Mouse (Mus musculus) midbrain, embryonic 12.5 days (tissue): ENCODE data around the gene Atp2b4. TPM values are rescaled to one million over a fixed set of nuclear protein-coding genes. Genes with fewer than 3 reads are reported as not detected.
A peak's percentile ranks its signal among the peaks of the same experiment; 100 is the strongest.

Experiments used
- ATAC-seq: fragments of 200-750 bp; cut with Nextera tagmentation; 2 replicates; pipeline ENCODE4 v1.8.0; 2017; ENCODE audit warnings: low read depth, moderate TSS enrichment, moderate library complexity; ENCODE audit not compliant: low FRiP score
- H3K27ac ChIP-seq: fragments of 300-500 bp; sonication (generic); replicated peaks from 2 replicates; pipeline ENCODE4 v1.5.1; 2016; ENCODE audit warnings: mild to moderate bottlenecking
- H3K27me3 ChIP-seq: fragments of 300-500 bp; sonication (generic); 2 replicates; pipeline ENCODE4 v1.6.1; 2016; ENCODE audit warnings: mild to moderate bottlenecking
- H3K36me3 ChIP-seq: fragments of 300-500 bp; sonication (generic); 2 replicates; pipeline ENCODE4 v1.6.1; 2016
- H3K4me1 ChIP-seq: fragments of 300-500 bp; sonication (generic); 2 replicates; pipeline ENCODE4 v1.6.1; 2016
- H3K4me2 ChIP-seq: fragments of 300-500 bp; sonication (generic); replicated peaks from 2 replicates; pipeline ENCODE4 v1.6.1; 2016; ENCODE audit warnings: mild to moderate bottlenecking, moderate library complexity
- H3K4me3 ChIP-seq: fragments of 300-500 bp; sonication (generic); 2 replicates; pipeline ENCODE4 v1.5.1; 2016; ENCODE audit warnings: mild to moderate bottlenecking
- H3K9ac ChIP-seq: fragments of 300-500 bp; sonication (generic); replicated peaks from 2 replicates; pipeline ENCODE4 v1.6.1; 2016; ENCODE audit warnings: mild to moderate bottlenecking, moderate library complexity
- H3K9me3 ChIP-seq: fragments of 300-500 bp; sonication (generic); 2 replicates; pipeline ENCODE4 v1.6.1; 2016; ENCODE audit warnings: mild to moderate bottlenecking
- WGBS: fragments of 180-500 bp; shearing (Covaris S2); methylation state at CpG from one replicate; pipeline ENCODE4 v1.1.7; 2016; 5-methylcytosine and 5-hydroxymethylcytosine counted together
- polyA plus RNA-seq: library from polyadenylated mRNA; unstranded; fragments of >200 nt; fragmentation: Nextera tagmentation; extraction: Ambion mirVana; gene quantifications from 2 replicates; pipeline ENCODE4 v1.2.1, GENCODE M21; 2016

Atp2b4 gene
- 8.3 and 10.7 TPM in 2 replicates for polyA plus RNA-seq

DNA sequence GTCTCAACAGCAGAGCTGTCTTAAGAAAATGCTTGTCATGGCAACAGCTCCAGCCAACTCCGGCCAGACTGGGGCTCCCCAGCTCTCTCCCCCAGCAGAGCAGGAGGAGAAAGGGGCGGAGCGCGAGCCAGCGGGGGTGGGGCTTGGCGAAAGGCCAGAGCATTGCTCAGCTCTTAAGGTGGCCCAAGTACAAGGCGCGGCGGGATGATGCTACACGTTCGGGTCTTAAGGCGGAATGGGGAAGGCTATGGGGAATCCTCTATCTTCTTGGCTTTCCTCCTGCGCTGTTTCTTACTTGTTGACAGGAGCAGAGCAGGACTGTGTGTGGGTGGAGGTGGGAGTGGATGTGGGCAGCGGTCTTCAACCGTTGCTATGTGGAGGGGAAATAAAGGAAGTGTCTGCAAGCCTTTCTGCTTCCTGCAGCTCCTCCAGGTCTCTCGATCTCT is at the start of gene Atp2b4:
TSS of gene Atp2b4 (minus strand) at position 94 of the 446 bp plus-strand sequence.
- no peaks in the 10 kb centered on the region for H3K36me3 ChIP-seq
- H3K4me2 ChIP-seq: peak within 1 kb of the TSS; percentile 96
- ATAC-seq: peak; percentile 92
- no peaks in the 10 kb centered on the region for H3K9me3 ChIP-seq
- under 1% methylated on average over 16 of the region's 16 CpGs for WGBS
- peaks cover 39% of the 10 kb centered on the region for H3K27me3 ChIP-seq
- H3K27ac ChIP-seq: no peak within 1 kb of the TSS
- peaks cover 35% of the 10 kb centered on the region for H3K4me1 ChIP-seq
- peak within 1 kb of the TSS; percentile 56 for H3K4me3 ChIP-seq
- peak within 1 kb of the TSS; percentile 46 for H3K9ac ChIP-seq

DNA sequence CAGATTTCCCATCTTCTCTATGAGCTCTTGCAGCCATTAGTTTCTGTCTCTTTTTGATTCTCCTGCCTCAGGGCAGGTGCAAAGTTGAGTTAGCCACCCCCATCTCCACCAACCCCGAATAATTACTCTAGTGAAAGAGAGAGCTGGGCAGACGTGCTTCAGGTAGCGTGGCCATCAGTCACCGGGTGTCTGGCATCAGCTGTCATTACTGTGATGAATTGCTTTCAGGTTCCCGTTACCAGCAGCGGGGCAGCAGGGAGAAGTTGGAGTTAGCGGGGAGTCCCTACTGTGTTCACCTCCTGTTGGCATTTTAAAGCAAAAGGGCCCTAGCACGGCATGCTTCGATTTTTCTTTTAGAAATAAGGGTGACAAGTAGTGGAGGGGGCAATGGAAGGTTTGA is 43.9 kb upstream of the Atp2b4 start:
- Histone ChIP-seq H3K27ac (no peak overlapping the region), H3K27me3 (0 out of 2 replicates have a peak, but pooled peaks cover 3% of the 10 kb centered on the region), H3K9ac (no peak overlapping the region), H3K4me1 (peaks cover 21% of the 10 kb centered on the region), H3K36me3 (no peaks in the 10 kb centered on the region), H3K9me3 (no peaks in the 10 kb centered on the region), H3K4me2 (no peak overlapping the region), H3K4me3 (no peak overlapping the region)
- ATAC-seq: no peak
- 41% methylated on average over 9 of the region's 9 CpGs for WGBS

DNA sequence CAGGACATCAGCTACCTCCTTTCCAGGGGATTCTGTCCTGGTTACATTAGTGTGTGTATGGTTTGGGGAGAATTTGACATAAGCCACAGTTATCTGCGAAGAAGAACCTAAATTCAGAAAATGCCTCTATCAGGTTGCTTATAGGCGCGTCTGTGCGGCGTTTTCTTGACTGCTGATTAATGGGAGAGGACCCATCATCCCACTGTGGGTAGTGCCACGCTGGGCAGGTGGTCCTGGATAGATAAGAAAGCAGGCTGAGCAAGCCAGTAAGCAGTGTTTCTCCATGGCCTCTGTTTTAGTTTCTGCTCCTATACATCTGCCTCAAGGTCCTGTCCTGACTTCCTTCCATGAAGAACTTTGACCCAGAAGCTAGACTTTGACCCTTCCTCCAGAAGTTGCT is 43.1 kb upstream of the Atp2b4 start:
- H3K27ac ChIP-seq: no peak overlapping the region
- no peak overlapping the region for H3K4me2 ChIP-seq
- H3K9me3 ChIP-seq: no peaks in the 10 kb centered on the region
- no peak for ATAC-seq
- H3K27me3 ChIP-seq: 0 out of 2 replicates have a peak, but pooled peaks cover 3% of the 10 kb centered on the region
- H3K36me3 ChIP-seq: no peaks in the 10 kb centered on the region
- 93% methylated on average over 6 of the region's 6 CpGs for WGBS
- peaks cover 21% of the 10 kb centered on the region for H3K4me1 ChIP-seq
- H3K9ac ChIP-seq: no peak overlapping the region
- H3K4me3 ChIP-seq: no peak overlapping the region

DNA sequence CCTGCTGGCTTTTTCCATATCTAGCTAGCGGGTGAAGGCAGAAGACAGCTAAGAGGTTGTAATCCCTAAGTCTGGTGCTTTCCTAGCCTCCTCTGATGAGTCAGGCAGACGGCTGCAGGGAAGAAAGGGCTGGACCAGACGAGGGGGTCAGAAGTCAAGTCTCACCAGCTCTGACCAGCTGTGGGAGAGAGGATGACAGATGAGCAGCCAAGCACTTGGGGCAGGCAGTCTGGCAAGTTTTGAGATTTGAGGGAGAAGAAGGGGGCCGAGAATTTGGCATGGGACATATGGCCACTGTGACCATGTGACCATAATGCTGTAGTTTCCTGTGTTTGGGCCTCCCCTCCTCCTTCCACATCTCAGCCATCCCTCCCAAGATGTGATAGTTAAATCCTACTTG is 42.5 kb upstream of the Atp2b4 start:
- Histone ChIP-seq H3K9me3 (no peaks in the 10 kb centered on the region), H3K4me1 (peaks cover 21% of the 10 kb centered on the region), H3K4me3 (no peak overlapping the region), H3K36me3 (no peaks in the 10 kb centered on the region), H3K4me2 (no peak overlapping the region), H3K9ac (no peak overlapping the region), H3K27ac (no peak overlapping the region), H3K27me3 (0 out of 2 replicates have a peak, but pooled peaks cover 3% of the 10 kb centered on the region)
- WGBS: 28% methylated on average over 4 of the region's 4 CpGs
- ATAC-seq: no peak

DNA sequence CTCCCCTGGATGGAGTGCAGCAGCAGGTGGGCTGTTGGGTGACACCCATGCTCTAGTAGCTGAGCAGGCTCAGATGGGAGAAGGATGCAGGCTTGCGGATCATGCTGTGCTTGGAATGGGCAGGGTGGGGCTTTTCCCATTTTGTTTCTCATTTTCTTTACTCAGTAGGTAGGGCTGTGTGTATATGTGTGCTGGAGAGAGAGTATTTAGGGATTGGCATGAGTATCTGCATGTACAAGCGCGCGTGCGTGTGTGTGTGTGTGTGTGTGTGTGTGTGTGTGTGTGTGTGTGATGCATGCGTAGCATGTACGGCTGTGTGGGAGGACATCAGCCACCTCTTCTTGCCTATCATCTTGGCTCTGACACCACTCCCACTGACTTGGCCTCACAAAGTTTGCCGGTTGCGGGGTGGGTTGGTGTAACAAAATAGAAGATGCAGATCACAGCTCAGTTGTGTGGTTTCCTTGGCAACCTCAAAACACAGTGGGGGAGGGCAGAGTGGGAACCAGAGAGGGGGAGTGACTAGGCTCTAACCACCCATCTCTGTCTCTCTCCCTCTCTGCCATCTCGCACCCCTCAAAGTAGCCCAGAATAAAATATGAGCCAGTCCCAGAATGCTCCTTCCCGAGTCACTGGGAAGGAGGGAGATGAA is 41.4 kb upstream of the Atp2b4 start:
- 68% methylated on average over 11 of the region's 11 CpGs for WGBS
- Histone ChIP-seq H3K4me2 (no peak overlapping the region), H3K4me1 (peaks cover 21% of the 10 kb centered on the region), H3K4me3 (no peak overlapping the region), H3K9ac (no peak overlapping the region), H3K36me3 (no peaks in the 10 kb centered on the region), H3K27me3 (0 out of 2 replicates have a peak, but pooled peaks cover 3% of the 10 kb centered on the region), H3K9me3 (no peaks in the 10 kb centered on the region), H3K27ac (no peak overlapping the region)
- ATAC-seq: 0 out of 2 replicates have a peak, but pooled peaks have one; percentile 23

DNA sequence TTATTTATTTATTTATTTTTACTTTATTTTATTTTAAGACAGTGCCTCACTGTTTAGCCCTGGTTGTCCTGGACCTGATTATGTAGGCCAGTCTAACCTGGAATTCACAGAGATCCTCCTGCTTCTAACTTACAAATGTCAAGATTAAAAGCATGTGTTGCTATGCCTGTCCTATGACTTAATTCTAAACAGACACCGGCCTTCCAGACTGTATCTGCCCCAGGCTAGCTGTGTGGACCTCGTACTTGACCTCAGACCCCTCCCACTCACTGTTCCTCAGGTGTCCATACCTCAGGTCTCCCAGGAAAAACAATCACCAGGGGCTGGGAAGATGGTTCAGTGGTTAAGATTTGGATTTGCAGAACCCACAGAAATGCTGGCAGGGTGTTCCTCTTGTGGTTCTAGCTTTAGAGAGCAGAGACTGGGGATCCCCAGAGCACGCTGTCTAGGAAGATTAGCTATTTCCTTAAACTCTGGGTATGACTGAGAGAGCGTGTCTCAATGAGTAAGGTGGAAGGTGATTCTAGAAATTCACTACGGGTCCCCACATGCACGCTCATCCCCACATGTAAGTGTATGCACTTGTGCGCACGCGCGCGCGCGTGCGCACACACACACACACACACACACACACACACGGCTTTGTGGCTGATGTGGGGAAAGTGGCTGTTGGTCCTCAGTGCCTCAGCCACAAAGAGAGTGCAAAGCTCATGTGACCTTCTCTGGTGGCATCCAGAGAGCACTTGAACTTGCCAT is 40.5 kb upstream of the Atp2b4 start:
- Histone ChIP-seq H3K4me2 (no peak overlapping the region), H3K36me3 (no peaks in the 10 kb centered on the region), H3K4me1 (peaks cover 21% of the 10 kb centered on the region), H3K9ac (no peak overlapping the region), H3K4me3 (no peak overlapping the region), H3K27me3 (0 out of 2 replicates have a peak, but pooled peaks cover 3% of the 10 kb centered on the region), H3K27ac (no peak overlapping the region), H3K9me3 (no peaks in the 10 kb centered on the region)
- WGBS: 89% methylated on average over 15 of the region's 15 CpGs
- no peak for ATAC-seq

DNA sequence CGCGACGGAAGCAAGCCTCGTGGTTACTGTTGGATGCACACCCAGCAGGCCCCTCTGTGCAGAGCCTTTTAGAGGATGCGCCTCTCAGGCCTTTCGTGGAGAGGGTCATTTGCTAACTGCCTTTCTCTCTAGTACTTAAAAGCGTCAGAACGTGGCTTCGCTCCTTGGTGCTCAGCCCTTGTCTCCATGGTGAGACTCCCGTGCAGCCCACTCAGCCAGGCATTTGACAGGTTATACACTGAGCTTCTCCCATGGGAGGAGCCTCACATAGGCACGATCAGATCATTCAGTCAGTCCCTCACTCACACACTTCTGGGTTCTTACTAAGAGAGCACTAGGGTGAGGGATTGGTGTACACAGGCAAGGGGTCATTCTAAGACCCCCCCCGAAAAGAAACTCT is 39.7 kb upstream of the Atp2b4 start:
- WGBS: 50% methylated on average over 12 of the region's 12 CpGs
- Histone ChIP-seq H3K4me2 (no peak overlapping the region), H3K4me3 (no peak overlapping the region), H3K27ac (no peak overlapping the region), H3K9me3 (no peaks in the 10 kb centered on the region), H3K36me3 (no peaks in the 10 kb centered on the region), H3K27me3 (0 out of 2 replicates have a peak, but pooled peaks cover 3% of the 10 kb centered on the region), H3K9ac (no peak overlapping the region), H3K4me1 (peaks cover 21% of the 10 kb centered on the region)
- no peak for ATAC-seq

DNA sequence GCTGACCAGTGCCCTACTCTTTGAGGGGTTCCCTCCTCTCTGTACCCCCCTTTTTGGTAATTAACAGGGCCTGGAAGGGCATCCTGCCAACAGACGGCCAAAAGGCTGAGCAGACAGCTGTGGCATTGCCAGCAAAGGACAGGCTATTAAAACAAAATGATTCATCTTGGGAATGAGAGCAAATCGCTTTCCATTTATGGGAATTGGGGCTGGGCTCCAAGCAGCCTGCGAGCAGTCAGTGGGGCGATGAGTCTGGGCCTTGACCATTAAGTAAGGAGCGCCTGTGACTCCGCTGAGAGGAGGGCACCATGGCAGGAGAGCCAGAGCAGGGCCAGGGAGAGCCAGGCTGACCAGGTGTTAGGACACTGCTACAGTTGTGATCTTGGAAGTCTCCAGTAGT is 33.5 kb upstream of the Atp2b4 start:
- 92% methylated on average over 6 of the region's 6 CpGs for WGBS
- Histone ChIP-seq H3K9ac (no peak overlapping the region), H3K4me3 (no peak overlapping the region), H3K9me3 (no peaks in the 10 kb centered on the region), H3K27ac (no peak overlapping the region), H3K4me1 (no peaks in the 10 kb centered on the region), H3K4me2 (no peak overlapping the region), H3K36me3 (no peaks in the 10 kb centered on the region), H3K27me3 (0 out of 2 replicates have a peak, but pooled peaks cover 3% of the 10 kb centered on the region)
- ATAC-seq: no peak

DNA sequence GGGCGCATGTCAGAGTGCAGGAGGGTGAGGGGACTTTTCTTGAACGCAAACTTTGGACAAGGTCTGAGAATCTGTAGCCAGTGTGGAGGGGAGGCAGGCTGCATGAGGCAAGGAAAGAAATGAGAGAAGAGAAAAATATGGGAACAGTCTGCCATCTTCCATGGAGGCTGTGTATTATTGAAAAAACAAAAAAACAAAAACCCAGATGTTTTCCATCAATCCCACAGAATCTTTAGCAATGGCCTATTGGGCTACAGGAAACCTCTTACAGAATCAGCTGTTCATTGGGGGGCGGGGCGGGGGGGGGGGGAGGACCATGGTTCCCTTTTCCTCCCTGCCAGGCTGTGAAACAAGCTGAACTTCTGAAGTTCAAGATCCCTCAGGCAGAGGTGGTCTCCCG is 31.9 kb upstream of the Atp2b4 start:
- H3K27ac ChIP-seq: no peak overlapping the region
- H3K36me3 ChIP-seq: no peaks in the 10 kb centered on the region
- no peak overlapping the region for H3K4me2 ChIP-seq
- no peak for ATAC-seq
- 47% methylated on average over 5 of the region's 5 CpGs for WGBS
- no peaks in the 10 kb centered on the region for H3K9me3 ChIP-seq
- peaks cover 3% of the 10 kb centered on the region; the same call in 1 of the 2 replicates for H3K4me1 ChIP-seq
- 0 out of 2 replicates have a peak, but pooled peaks cover 3% of the 10 kb centered on the region for H3K27me3 ChIP-seq
- H3K9ac ChIP-seq: no peak overlapping the region
- H3K4me3 ChIP-seq: no peak overlapping the region

DNA sequence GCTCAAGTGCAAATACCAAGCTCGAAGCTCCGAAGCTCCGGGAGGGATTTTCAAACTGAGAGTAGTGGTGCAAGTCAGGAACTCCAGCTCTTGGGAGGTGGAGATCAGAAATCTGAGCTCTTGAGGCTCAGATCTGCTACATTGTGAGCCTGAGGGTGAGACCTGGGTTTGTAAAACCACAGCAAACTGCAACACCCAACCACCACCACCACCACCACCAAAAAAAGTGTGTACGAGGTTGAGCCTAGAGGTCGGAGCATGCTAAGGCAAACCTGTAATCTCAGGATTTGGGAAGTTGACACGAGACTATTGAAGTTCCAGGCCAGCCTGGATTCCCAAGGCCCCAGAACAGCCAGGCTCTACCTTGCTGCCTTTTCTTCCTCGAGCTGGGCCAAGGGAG is 25.4 kb upstream of the Atp2b4 start:
- peaks cover 7% of the 10 kb centered on the region; the same call in 1 of the 2 replicates for H3K27me3 ChIP-seq
- WGBS: 66% methylated on average over 7 of the region's 7 CpGs

DNA sequence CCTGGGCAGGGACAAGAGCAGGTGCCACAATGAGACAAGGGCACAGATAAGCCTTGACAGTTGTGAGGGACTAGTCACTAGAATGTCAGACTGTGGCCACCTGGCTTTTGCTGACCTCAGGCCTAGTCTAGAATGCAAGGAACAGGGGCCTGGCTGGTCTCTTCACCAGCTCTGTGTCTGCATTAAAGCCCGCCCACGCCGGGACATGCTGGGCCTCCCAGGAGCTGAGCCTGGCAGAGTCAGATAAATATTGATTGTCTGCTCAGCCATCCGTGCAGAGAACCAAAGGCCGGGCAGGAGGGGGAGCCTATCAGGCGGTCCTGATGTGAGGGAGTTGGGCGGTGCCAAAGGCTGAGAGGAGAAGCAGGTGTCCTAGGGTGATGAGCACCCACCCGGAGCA is 24.7 kb upstream of the Atp2b4 start:
- ATAC-seq: peak; percentile 82
- peak overlapping the region; percentile 82 for H3K27ac ChIP-seq
- no peaks in the 10 kb centered on the region for H3K36me3 ChIP-seq
- no peak overlapping the region for H3K4me3 ChIP-seq
- peaks cover 31% of the 10 kb centered on the region for H3K4me1 ChIP-seq
- no peaks in the 10 kb centered on the region for H3K9me3 ChIP-seq
- peaks cover 10% of the 10 kb centered on the region; the same call in 1 of the 2 replicates for H3K27me3 ChIP-seq
- WGBS: 9% methylated on average over 8 of the region's 8 CpGs
- H3K4me2 ChIP-seq: no peak overlapping the region
- no peak overlapping the region for H3K9ac ChIP-seq

More for the DNA sequence above, 25.4 kb upstream of the Atp2b4 start:
- Histone ChIP-seq H3K9ac (no peak overlapping the region), H3K4me3 (no peak overlapping the region), H3K4me2 (no peak overlapping the region), H3K9me3 (no peaks in the 10 kb centered on the region), H3K27ac (peak overlapping the region; percentile 82), H3K36me3 (no peaks in the 10 kb centered on the region), H3K4me1 (peaks cover 29% of the 10 kb centered on the region)
- no peak for ATAC-seq

DNA sequence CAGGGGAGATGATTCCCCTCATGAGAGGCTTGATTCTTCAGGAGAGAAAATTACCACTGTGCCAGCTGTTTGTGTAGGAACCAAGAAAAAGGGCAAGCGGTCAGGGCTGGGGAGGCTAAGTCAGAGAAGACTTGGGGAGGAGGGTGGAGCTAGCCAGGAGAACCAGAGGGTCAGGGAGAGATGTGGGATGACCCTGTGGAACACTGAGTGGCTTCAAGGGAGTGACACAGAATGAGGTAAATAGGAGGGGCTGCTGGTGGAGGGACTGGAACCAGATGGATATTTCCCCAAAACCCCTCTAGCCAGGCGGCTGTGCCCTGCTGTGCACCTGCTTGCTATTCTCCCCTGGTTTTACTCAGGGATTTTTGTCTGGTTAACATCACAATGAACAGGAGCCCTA is 24.3 kb upstream of the Atp2b4 start:
- H3K27ac ChIP-seq: peak overlapping the region; percentile 82
- H3K4me3 ChIP-seq: no peak overlapping the region
- H3K36me3 ChIP-seq: no peaks in the 10 kb centered on the region
- no peak overlapping the region for H3K9ac ChIP-seq
- no peaks in the 10 kb centered on the region for H3K9me3 ChIP-seq
- H3K27me3 ChIP-seq: peaks cover 13% of the 10 kb centered on the region; the same call in 1 of the 2 replicates
- 35% methylated on average over 2 of the region's 2 CpGs for whole genome bisulfite sequencing
- peak; percentile 38; the same call in 1 of the 2 replicates for ATAC-seq
- peaks cover 31% of the 10 kb centered on the region for H3K4me1 ChIP-seq
- H3K4me2 ChIP-seq: no peak overlapping the region
